Mouse (Mus musculus): Measurements from ENCODE around the gene Stmn1. TPM values are rescaled to one million over a fixed set of nuclear protein-coding genes. Genes with fewer than 3 reads are reported as not detected.

Stmn1 gene
- polyA plus RNA-seq, 1 experiment = 17.1 TPM

GRCm38 (mm10) chr4:134483078-134483688 lies 15.1 kb downstream of the Stmn1 start:
- no peaks in the 10 kb centered on the region for H3K4me1 ChIP-seq (ENCODE audit: control insufficient read depth, insufficient read depth, insufficient read length)
- 82% methylated on average over 6 of the region's 6 CpGs for WGBS
- H3K36me3 ChIP-seq (ENCODE audit: control insufficient read depth, insufficient read depth, low read length) = no peaks in the 10 kb centered on the region
- no peak overlapping the region for H3K4me3 ChIP-seq (ENCODE audit: extremely low read depth, insufficient read depth, insufficient read length)
- DNase-seq (ENCODE audit: low read depth in 1 of 2, low spot score in 2 of 2) = no peak
- no peaks in the 10 kb centered on the region for H3K27me3 ChIP-seq (ENCODE audit: control insufficient read depth, insufficient read depth, low read length)
- no peak overlapping the region for H3K27ac ChIP-seq (ENCODE audit: insufficient read depth, low read length)
- TF ChIP-seq POLR2A (IDR thresholded peaks at IDR 0.05; ENCODE audit: low read depth, low read length) (no peak), CTCF (IDR thresholded peaks at IDR 0.05; ENCODE audit: extremely low read depth, insufficient read depth, insufficient read length, insufficient replicate concordance) (no peak)

GRCm38 (mm10) chr4:134483696-134484095 lies 15.6 kb downstream of the Stmn1 start:
- Histone ChIP-seq H3K27me3 (ENCODE audit: control insufficient read depth, insufficient read depth, low read length) (no peaks in the 10 kb centered on the region), H3K4me3 (ENCODE audit: extremely low read depth, insufficient read depth, insufficient read length) (no peak overlapping the region), H3K4me1 (ENCODE audit: control insufficient read depth, insufficient read depth, insufficient read length) (no peaks in the 10 kb centered on the region), H3K27ac (ENCODE audit: insufficient read depth, low read length) (no peak overlapping the region), H3K36me3 (ENCODE audit: control insufficient read depth, insufficient read depth, low read length) (no peaks in the 10 kb centered on the region)
- WGBS = 71% methylated on average over 6 of the region's 6 CpGs
- no peak for TF ChIP-seq POLR2A (IDR thresholded peaks at IDR 0.05; ENCODE audit: low read depth, low read length)
- TF ChIP-seq CTCF (IDR thresholded peaks at IDR 0.05; ENCODE audit: extremely low read depth, insufficient read depth, insufficient read length, insufficient replicate concordance) = no peak
- no peak for DNase-seq (ENCODE audit: low read depth in 1 of 2, low spot score in 2 of 2)

DNA sequence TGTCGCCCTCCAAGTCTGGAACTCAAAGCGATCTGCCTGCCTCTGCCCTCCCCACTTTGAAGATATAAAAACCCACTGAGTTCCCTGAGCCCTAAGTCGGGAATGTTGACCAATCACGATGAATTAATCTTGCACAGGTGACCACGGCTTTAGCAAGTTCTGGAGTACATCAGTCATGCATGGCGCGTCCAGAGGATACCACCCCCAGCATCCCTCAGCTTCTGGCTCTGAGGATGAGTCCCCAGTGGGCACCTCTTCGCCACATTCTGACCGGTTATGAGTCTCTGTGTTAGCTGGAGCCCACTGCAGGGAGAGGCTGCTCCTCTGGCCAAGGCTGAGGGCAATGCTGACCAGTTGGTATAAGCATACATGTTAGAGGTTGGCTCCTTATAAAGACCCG lies 16.1 kb downstream of the Stmn1 start:
- TF ChIP-seq POLR2A (IDR thresholded peaks at IDR 0.05; ENCODE audit: low read depth, low read length) (no peak), CTCF (IDR thresholded peaks at IDR 0.05; ENCODE audit: extremely low read depth, insufficient read depth, insufficient read length, insufficient replicate concordance) (no peak)
- WGBS = 86% methylated on average over 10 of the region's 10 CpGs
- Histone ChIP-seq H3K4me3 (ENCODE audit: extremely low read depth, insufficient read depth, insufficient read length) (no peak overlapping the region), H3K4me1 (ENCODE audit: control insufficient read depth, insufficient read depth, insufficient read length) (no peaks in the 10 kb centered on the region), H3K27me3 (ENCODE audit: control insufficient read depth, insufficient read depth, low read length) (no peaks in the 10 kb centered on the region), H3K36me3 (ENCODE audit: control insufficient read depth, insufficient read depth, low read length) (no peaks in the 10 kb centered on the region), H3K27ac (ENCODE audit: insufficient read depth, low read length) (no peak overlapping the region)
- DNase-seq (ENCODE audit: low read depth in 1 of 2, low spot score in 2 of 2) = no peak

DNA sequence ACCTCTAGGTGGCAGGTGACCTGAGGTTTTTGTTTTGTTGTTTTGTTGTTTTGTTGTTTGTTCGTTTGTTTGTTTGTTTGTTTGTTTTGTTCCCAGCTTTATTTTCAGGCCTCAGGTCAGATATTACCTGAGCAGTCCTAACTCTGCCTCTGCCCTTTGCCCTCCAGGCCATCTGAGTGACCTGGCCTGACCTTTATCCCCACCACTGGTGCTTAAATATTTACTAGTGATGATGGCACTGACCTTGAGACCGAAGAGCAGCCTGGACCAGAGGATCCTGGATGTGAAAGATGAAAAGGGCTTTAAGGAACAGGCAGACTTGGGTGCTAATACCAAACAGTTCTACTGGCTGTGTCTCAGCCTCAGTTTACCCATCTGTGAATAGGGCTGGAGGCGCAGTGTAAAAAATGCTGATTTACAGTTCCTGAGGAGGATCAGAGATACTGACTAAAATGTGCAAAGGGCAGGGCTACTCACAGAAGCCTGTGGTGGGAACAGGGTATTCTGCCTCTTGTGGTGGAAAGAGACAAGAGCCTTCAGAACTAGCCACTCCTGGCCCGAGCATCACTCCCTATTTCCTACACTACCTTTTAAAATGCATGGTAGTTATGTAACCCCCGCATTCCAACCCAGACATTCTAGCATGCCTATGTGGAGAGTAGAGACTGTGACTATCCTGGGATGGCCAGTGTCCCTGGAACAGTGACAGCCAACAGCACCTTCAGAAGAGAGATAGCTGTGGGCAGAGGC lies 17.2 kb downstream of the Stmn1 start:
- DNase-seq (ENCODE audit: low read depth in 1 of 2, low spot score in 2 of 2) = no peak
- TF ChIP-seq POLR2A (IDR thresholded peaks at IDR 0.05; ENCODE audit: low read depth, low read length) (no peak), CTCF (IDR thresholded peaks at IDR 0.05; ENCODE audit: extremely low read depth, insufficient read depth, insufficient read length, insufficient replicate concordance) (no peak)
- Histone ChIP-seq H3K4me1 (ENCODE audit: control insufficient read depth, insufficient read depth, insufficient read length) (no peaks in the 10 kb centered on the region), H3K27ac (ENCODE audit: insufficient read depth, low read length) (no peak overlapping the region), H3K27me3 (ENCODE audit: control insufficient read depth, insufficient read depth, low read length) (no peaks in the 10 kb centered on the region), H3K36me3 (ENCODE audit: control insufficient read depth, insufficient read depth, low read length) (no peaks in the 10 kb centered on the region), H3K4me3 (ENCODE audit: extremely low read depth, insufficient read depth, insufficient read length) (no peak overlapping the region)
- 90% methylated on average over 5 of the region's 5 CpGs for WGBS

DNA sequence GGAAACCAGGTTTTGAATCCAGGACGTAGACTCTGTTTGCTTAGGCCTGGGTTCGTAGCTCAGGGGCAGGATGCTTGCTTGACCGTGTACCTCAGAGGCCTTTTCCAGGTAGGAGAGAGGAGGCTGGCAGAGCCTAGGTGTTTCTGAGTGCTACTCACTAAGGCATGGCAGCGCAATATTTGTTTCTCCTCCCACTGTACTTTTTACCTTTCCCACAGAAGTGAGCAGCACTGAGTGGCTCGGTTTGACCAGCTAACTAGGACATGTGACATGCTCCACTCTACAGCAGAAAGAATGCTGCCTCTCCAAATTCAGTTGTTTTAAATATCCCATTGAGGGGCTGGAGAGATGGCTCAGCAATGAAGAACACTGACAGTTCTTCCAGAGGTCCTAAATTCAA lies 20.1 kb downstream of the Stmn1 start:
- WGBS = 95% methylated on average over 5 of the region's 5 CpGs
- H3K4me1 ChIP-seq (ENCODE audit: control insufficient read depth, insufficient read depth, insufficient read length) = no peaks in the 10 kb centered on the region; the same call in 1 of the 2 replicates
- no peak overlapping the region for H3K27ac ChIP-seq (ENCODE audit: insufficient read depth, low read length)
- H3K27me3 ChIP-seq (ENCODE audit: control insufficient read depth, insufficient read depth, low read length) = no peaks in the 10 kb centered on the region
- no peak overlapping the region for H3K4me3 ChIP-seq (ENCODE audit: extremely low read depth, insufficient read depth, insufficient read length)
- no peak for TF ChIP-seq CTCF (IDR thresholded peaks at IDR 0.05; ENCODE audit: extremely low read depth, insufficient read depth, insufficient read length, insufficient replicate concordance)
- no peak for TF ChIP-seq POLR2A (IDR thresholded peaks at IDR 0.05; ENCODE audit: low read depth, low read length)
- no peaks in the 10 kb centered on the region for H3K36me3 ChIP-seq (ENCODE audit: control insufficient read depth, insufficient read depth, low read length)
- DNase-seq (ENCODE audit: low read depth in 1 of 2, low spot score in 2 of 2) = no peak

GRCm38 (mm10) chr4:134489986-134490665 lies 22.0 kb downstream of the Stmn1 start:
- Histone ChIP-seq H3K4me1 (ENCODE audit: control insufficient read depth, insufficient read depth, insufficient read length) (peaks cover 8% of the 10 kb centered on the region; the same call in 1 of the 2 replicates), H3K4me3 (ENCODE audit: extremely low read depth, insufficient read depth, insufficient read length) (no peak overlapping the region), H3K27ac (ENCODE audit: insufficient read depth, low read length) (no peak overlapping the region), H3K36me3 (ENCODE audit: control insufficient read depth, insufficient read depth, low read length) (no peaks in the 10 kb centered on the region), H3K27me3 (ENCODE audit: control insufficient read depth, insufficient read depth, low read length) (no peaks in the 10 kb centered on the region)
- TF ChIP-seq POLR2A (IDR thresholded peaks at IDR 0.05; ENCODE audit: low read depth, low read length) = no peak
- no peak for TF ChIP-seq CTCF (IDR thresholded peaks at IDR 0.05; ENCODE audit: extremely low read depth, insufficient read depth, insufficient read length, insufficient replicate concordance)
- 78% methylated on average over 11 of the region's 11 CpGs for WGBS
- DNase-seq (ENCODE audit: low read depth in 1 of 2, low spot score in 2 of 2) = no peak

All from spleen, adult 2 months (tissue).